Mouse (Mus musculus) bone marrow, adult 2 months (tissue): ENCODE data around the gene Pole3.

Experiments
- CTCF ChIP-seq: fragments of 200-500 bp; IDR thresholded peaks from 2 replicates; pipeline ENCODE4 v1.5.1; 2011; ENCODE audit warnings: low read length, control low read depth; ENCODE audit not compliant: control insufficient read depth, insufficient read depth
- POLR2A ChIP-seq: fragments of 200-500 bp; IDR thresholded peaks from 2 replicates; pipeline ENCODE4 v1.6.1; 2011; ENCODE audit warnings: low read depth, mild to moderate bottlenecking, control low read depth, low read length, borderline replicate concordance; ENCODE audit not compliant: control insufficient read depth

GRCm38 (mm10) chr4:62524651-62525488 lies at the start of gene Pole3, which contains the start of gene 4933430I17Rik:
- TF ChIP-seq CTCF (no peak), POLR2A (peak; percentile 36; the same call in 1 of the 2 replicates)
